Mouse (Mus musculus) kidney, adult 9 months (tissue): Measurements from ENCODE around the gene Cisd1.
A peak's percentile ranks its signal among the peaks of the same experiment; 100 is the strongest.
"Not testable (repeated sequence)": the region's sequence is repeated elsewhere in the genome, so short reads cannot be mapped to it uniquely, and the experiment has no call there.

Experiments used
- DNase-seq: peaks from one replicate; pipeline ENCODE4 v3.0.0; 2022

Cisd1 gene

GRCm38 (mm10) chr10:71344579-71345143 lies at the start of gene Cisd1:
TSS of gene Cisd1 (minus strand) at chr10:71344954.
- DNase-seq = peak; percentile 98

DNA sequence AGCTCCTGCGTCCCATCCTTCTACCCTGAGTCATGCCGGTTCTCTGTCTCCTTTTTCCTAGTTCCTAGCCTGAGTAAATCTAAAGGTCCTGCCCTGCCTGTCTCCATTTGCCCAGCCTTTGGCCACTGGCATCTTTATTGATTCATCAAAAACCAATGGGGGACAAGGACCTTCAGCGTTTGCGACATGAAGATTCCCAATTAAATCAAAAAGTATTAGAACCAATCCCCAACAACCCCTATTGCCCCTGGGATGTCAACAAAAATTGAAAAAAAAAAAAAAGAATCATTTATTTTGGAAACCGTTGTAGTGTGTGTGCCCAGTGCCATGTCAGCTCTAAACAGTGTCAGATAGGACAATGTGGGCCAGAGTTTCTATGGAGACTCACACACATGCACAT lies 44.6 kb upstream of the Cisd1 start:
- DNase-seq = no peak

GRCm38 (mm10) chr10:71384159-71385044 lies 39.6 kb upstream of the Cisd1 start:
- DNase-seq = no peak

GRCm38 (mm10) chr10:71383552-71383924 lies 38.8 kb upstream of the Cisd1 start:
- not testable (repeated sequence) for DNase-seq

DNA sequence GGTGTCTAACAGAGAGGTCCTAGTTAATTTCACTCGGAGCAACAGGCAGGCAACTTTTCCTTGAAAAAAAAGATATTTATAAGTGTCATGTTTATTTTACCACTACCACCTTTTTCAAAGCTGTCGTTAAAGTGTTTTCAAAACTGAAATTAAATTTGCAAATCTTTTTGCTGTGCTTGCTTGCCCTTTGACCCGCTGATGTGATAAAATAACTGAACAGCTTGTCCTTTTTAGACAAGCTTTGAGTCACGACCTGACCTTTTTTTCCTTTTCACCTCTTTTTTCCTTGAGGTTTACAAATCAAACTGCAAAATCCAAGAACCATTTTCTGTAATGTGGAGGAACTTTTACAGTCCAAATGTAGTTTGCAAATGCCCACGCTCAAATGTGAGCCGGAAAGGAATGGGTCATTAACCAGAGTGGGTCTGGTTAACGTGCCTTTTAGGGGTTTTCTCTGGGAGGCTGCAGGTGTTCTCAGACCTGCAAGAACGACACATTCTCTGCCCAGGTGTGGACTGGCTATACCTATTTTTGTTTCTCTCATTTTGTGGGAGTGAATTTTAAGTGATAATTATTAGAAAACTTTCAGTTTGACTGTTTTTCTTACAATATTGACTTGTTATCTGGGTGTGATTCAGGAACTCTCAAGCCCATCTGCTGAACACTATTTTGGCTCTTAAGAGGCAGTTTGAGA lies 38.3 kb upstream of the Cisd1 start:
- DNase-seq = peak; percentile 55

GRCm38 (mm10) chr10:71382109-71382508 lies 37.4 kb upstream of the Cisd1 start:
- DNase-seq = peak; percentile 35

DNA sequence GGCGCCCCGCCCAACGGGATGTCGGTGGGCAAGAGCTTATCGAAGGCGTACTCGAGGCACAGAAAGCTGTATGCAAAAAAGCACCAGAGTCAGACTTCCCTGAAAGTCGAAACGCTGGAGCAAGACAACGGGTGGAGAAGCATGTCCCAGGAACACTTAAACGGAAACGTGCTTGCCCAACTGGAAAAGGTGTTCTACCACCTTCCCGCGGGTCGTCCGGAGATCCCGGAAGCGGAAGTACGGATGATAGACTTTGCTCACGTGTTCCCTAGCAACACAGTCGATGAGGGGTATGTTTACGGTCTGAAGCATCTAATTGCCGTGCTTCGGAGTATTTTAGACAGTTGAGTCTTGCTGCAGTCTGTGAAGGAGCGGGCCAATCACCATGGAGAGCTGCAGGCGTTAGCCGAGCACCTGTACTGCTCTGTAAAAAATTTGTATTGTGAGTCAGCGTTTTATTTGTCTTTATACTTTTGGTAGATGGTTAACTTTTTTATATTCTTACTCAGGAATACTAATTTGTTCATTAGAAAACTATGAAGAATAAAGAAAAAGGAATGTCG lies 36.8 kb upstream of the Cisd1 start:
- peak; percentile 34 for DNase-seq

GRCm38 (mm10) chr10:71380406-71380805 lies 35.7 kb upstream of the Cisd1 start:
- DNase-seq = no peak

GRCm38 (mm10) chr10:71376014-71376413 lies 31.3 kb upstream of the Cisd1 start:
- peak; percentile 24 for DNase-seq

- DNase-seq = no peak
Measured at GRCm38 (mm10) chr10:71373706-71374105, 29.0 kb upstream of the Cisd1 start.

- no peak for DNase-seq
Measured at GRCm38 (mm10) chr10:71371881-71372280, 27.1 kb upstream of the Cisd1 start.

- no peak for DNase-seq
Measured at GRCm38 (mm10) chr10:71369466-71369865, 24.7 kb upstream of the Cisd1 start.

DNA sequence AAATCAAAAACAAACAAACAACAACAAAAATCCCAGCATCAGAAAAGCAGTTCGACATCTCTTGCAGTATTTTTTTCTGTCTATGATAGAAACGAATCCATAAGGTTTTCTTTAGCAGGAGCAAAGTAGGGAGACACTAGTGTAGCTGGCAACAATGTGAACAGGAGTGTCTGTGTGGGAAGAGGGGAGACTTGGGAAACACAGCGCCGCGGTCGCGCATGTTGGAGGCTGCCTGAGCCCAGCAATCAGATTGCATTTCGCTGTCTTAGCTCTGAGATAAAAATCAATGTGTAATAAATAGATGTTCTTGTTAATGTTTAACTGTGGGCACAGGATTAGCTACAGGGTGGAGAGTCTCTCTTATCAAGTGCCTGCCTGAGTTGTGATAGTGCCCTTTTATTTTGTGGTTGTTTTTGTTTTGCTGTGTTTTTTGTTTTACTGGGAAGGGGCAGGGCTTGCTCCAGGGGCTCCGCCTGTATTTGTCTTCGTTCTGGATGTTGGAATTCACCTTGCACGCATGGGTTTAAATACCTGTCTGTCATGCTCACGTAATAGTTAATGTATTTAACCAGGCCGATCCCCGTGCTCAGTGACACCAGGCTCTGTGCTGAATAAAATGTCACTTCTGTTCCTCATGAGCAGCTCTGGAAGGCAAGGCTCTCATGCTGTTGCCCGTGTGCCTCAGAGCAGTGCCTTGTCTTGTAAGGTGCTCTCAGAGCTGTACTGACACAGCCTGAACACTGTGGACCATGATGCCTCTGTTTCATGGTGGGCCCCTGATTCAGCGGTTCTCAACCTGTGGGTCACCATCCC lies 23.6 kb upstream of the Cisd1 start:
- DNase-seq = peak; percentile 63

DNA sequence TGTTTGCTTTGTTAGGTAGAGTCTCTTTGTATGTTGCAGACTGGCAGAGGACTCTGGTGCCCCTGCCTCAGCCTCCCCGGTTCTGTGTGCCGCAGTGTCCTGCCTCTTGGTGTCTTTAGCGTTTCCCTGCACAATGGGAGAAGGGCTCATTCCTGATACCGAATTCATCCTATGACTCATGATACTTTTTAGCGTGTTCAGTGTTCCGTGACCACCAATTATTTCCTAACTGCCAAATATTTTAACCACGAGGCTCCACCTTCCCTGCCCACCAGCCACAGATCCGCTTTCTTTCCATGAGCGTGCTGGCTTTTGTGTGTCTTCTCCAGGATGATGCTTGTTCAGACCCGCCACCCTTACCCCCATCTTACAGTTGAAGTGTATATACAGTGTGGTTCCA lies 19.1 kb upstream of the Cisd1 start:
- no peak for DNase-seq

- DNase-seq = no peak
Measured at GRCm38 (mm10) chr10:71363440-71363839, 18.7 kb upstream of the Cisd1 start.

- DNase-seq = peak; percentile 53
Measured at GRCm38 (mm10) chr10:71361836-71362562, 17.2 kb upstream of the Cisd1 start.

GRCm38 (mm10) chr10:71361044-71361443 lies 16.3 kb upstream of the Cisd1 start:
- no peak for DNase-seq

DNA sequence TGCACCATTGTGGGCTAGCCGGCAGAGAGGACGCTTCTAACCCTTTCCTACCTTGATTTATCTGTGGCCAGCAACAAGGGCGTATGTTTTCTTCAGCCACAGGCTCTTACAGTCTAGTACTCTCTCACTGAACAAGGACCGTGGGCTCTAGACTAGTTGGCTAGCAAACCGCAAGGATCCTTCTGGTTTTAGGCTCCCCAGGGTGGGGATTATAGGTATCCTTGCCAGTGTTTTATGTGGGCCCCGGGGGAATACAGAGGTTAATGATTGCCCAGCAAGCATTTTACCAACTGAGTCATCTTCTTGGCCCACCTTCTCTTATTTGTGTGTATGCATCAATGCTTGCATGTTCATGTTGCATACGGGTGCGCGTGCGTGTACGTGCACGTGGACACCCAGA lies 10.2 kb upstream of the Cisd1 start:
- no peak for DNase-seq

DNA sequence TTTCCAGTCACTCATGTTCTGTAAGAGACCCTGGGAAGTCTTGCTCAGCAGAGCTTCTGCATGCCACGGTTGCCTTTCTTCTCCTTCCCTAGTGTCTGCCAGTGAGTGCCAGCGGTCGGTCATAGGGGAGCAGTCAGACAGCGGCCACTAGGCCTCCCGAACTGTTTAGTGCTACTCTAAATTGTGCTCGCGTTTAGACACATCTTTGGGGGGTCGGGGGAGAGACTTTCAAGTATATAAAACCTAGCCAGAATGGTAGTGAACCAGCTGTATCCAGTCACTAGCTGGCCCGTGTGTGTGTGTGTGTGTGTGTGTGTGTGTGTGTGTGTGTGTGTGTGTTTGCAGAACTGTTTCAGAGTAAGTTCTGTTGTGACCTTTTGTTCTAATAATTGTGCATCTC lies 9.1 kb upstream of the Cisd1 start:
- no peak for DNase-seq

DNA sequence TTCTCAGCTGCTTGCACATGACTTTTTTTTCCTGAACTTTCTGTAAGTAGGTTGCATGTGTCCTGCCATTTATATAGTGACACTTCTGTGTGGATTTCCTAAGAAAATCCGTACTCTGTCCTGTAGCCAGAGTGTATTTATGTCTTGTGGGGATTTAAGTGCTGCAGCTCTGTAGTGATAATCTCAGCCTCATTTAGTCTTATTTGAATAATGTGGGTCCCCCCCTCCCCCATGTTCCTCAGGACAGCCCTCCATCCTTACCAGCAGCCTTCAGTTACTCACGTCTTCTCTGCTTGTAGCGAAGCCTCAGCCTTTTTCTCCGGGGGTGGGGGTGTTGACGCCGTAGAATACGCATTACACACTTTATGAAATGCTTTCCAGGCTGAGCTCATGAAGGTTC lies 6.5 kb upstream of the Cisd1 start:
- no peak for DNase-seq

- DNase-seq = no peak
Measured at GRCm38 (mm10) chr10:71349290-71349689, 4.5 kb upstream of the Cisd1 start.
